Mouse (Mus musculus) adrenal gland, postnatal 4 days (tissue): ENCODE results near the gene Lgmn. TPM values are rescaled to one million over a fixed set of nuclear protein-coding genes. Genes with fewer than 3 reads are reported as not detected.

Source experiments
- DNase-seq, 2 experiments: peaks; one replicate each; pipeline ENCODE4 v3.0.0; 2021 to 2022; ENCODE audit warnings: low spot score in 2 of 2, mixed read lengths in 2 of 2
- total RNA-seq, 2 experiments: library from RNA; stranded (reverse); gene quantifications; 2 replicates each; pipeline ENCODE4 v1.2.3; 2021

Lgmn gene
- total RNA-seq, 2 experiments from 2014 or later = 135 to 146 TPM

DNA sequence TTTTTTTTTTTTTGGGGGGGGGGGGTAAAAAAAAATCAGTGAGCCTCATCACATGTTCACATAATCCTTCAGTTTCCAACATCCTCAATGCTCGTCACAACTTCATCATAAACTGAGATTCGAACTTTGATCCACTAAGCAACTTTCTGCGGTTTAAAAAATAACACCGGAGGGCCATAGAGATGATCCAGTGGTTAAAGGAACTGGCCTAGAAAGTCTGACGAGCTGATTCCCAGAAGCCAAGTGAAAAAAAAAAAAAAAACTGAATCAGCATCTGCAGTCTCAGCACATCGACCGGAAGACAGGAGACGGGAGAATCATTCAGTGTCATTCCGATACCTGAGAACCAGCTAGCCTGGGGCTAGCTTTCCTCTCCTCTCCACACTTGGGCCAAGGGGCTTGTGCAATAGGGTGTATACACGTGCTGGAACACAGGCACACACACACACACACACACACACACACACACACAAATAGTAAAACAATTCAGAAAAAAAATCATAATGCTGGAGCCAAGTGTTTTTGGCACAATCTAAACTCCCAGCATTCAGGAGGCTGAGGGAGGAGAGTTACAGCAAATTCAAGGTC lies 2.6 kb downstream of the Lgmn start:
- no peak for DNase-seq

- no peak for DNase-seq
Observed at GRCm38 (mm10) chr12:102434107-102434506, 5.5 kb downstream of the Lgmn start.

DNA sequence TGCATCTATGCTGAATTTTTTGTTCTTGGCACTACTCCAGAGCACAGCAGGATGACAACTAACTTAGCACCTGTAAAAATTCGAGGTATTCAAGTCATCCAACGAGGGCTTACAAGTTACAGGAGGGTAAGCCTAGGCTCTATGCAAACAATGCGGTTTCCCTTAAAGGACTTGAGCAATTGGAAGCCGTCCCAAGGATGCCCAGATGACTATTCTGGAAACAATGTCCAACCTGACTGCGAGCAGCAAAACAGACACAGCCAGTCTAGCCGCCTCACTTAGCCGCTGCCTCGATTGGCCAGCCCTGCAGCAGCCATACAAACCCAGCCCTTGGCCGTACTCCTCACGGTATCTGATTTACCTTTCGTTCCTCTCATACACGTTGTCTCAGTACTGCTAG lies 7.4 kb downstream of the Lgmn start:
- DNase-seq = no peak

DNA sequence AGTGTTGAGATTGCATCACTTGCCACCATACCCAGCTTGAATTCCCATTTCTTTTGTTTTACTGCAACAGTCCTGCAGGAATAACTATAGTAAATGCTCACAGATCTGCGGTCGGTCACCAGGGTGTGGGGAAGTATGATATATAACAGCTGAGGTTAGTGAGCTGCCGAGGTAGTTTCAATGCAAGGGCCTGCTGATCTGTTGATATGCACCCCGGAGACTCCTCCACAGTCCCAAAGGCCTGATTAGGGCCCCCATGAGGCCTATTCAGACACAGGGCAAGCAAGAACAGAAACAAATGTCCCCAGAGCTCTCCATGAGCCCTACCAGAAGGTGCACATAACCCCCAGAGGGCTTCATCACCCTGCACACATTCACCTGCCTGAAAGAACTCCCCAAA lies 9.4 kb downstream of the Lgmn start:
- no peak for DNase-seq

DNA sequence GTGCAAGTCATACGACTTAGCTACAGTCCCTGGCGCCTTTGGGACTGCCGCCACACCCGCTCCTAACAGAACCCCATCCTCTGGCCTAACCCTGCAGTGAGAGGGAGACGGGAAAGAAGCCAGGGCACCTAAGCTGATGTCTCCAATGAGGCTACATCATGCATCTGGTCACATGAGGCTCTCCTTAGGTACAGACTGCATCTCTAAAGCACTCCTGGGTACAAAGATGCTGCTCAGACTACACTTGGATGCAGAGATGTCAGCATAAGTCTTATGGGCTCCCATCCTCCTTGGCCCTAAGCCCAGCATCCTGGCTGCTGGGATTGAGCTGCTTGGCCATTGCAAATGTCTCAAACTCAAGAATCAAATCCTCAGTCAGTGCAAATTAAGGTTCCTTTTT lies 10.0 kb downstream of the Lgmn start:
- DNase-seq = no peak

DNA sequence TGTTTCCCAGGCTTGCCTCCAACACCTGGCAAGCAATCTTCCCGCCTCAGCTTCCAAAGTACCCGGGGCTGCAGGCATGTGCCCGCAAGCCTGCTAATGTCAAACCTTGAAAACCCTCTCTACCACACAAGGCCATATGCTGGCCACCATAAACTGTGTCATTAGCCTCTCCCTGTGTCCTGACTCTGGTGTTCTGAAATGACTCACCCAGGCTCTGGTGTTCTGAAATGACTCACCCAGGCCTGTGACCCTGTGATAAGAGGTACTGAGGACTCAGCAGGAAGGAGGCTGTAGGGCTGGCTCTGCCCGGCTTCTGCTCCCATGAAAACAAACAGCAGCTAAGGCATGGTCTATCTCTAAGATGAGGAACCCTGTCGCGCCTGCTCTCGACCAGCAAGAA lies 13.3 kb downstream of the Lgmn start:
- no peak for DNase-seq

DNA sequence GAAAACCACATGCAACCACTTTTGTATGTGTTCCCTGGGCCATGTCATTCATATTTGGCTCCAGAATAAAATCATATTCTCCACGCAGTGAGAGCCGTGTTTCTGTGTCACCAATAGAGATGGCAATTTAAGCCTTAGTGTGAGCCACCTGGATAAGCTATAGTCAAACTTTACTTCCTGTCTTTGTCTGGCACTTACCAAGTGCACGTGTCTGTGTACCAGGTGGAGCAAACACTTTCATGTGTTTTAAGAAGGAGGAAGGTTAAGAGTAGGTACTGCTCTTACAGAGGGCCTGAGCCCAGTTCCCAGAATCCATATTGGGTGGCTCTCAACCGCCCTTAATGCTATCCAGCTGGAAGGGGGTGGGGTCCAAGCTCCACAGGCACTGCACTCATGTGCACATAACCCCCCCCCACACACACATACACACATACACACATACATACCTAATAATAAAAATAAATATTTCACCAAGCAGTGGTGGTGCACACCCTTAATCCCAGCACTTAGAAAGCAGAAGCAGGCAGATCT lies 14.5 kb downstream of the Lgmn start:
- no peak for DNase-seq

- no peak for DNase-seq
Observed at GRCm38 (mm10) chr12:102424456-102424855, 15.2 kb downstream of the Lgmn start.

DNA sequence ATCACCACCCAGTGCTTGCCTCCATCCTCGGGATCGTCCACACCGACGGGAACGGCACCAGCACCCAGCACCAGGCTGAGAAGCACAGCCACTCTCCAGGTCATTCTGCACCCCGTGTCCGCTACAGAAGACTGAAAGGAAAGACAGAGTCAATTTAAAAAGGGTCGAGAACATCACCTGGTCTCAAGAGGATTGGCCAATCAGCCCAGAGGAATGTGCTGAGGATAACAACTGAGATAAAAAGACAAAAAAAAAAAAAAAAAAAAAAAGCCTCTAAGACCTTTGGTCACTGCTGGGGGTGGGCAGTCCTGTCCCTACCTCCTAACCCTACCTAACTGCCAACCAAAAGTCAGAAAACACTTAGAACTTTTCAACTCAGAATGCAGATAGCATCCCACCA lies 16.0 kb downstream of the Lgmn start:
- DNase-seq = no peak

- no peak for DNase-seq
Observed at GRCm38 (mm10) chr12:102422623-102423320, 16.8 kb downstream of the Lgmn start.

DNA sequence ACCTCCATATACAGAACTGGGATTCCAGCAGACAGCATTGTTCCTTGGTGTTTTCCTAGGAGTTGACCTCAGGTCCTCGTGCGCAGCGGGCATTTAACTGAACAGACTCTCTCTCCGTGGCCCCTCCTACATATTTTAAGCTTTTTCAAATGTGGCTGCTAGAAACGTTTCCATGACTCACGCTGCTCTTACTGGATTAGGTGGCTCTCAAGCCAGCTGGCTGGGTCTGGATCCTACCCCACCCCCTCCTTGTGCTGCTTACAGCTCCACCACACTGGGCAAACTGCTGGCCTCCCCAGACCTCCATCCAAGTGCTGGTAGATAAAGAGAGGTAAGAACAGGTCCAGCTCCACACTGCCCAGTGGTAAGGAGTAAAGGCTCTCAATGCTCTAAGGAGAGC lies 17.5 kb downstream of the Lgmn start:
- no peak for DNase-seq

GRCm38 (mm10) chr12:102420168-102420890 lies 19.3 kb downstream of the Lgmn start:
- DNase-seq = no peak

GRCm38 (mm10) chr12:102419544-102419943 lies 20.1 kb downstream of the Lgmn start:
- no peak for DNase-seq

- DNase-seq = no peak
Observed at GRCm38 (mm10) chr12:102417701-102418100, 21.9 kb downstream of the Lgmn start.

DNA sequence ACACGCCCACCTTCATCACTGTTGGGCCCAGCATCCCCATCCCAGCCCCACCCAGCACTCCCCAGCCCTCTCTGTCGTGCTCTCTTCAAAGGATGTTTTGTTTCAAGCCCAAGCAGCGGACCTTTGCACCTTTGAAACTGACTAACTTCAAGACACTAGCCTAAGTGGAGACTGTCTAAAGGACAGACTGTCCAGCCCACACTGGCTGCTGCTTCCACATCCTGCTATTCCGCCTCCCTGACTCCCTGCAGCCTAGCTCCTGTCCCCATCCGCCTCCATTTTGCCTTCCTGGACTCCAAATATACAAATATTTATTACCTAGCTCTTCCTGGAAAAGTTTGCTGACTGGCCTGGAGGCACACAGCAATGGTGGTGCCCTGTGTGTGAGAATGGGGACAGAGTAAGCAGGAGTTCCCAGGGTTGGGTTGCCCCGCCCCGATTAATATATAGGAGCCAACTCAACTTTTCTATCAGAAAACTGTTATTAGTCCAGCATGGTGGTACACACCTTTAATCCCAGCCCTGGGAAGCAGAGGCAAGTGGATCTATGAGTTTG lies 22.6 kb downstream of the Lgmn start:
- no peak for DNase-seq

DNA sequence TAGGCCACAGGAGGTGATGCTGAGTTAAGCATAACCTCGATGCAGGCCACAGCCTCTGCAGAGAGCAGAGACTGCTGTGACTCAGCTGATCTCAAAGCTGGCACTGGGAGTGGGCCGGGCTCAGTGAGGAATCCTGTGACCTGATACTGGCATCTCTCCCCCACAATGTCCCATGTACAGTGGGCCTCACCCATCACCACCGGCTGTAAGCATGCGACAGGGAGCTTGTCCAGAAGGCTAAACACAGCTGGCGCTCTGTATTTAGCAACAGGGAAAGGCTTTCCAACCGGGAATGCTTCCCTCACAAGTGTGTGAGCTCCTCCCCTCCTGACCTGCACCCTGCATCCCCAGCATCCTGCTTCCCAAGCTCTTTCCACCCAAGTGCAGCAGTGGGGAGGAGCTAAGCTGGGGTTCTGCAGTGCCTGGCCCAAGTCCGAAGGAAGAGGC lies 23.2 kb downstream of the Lgmn start:
- no peak for DNase-seq

DNA sequence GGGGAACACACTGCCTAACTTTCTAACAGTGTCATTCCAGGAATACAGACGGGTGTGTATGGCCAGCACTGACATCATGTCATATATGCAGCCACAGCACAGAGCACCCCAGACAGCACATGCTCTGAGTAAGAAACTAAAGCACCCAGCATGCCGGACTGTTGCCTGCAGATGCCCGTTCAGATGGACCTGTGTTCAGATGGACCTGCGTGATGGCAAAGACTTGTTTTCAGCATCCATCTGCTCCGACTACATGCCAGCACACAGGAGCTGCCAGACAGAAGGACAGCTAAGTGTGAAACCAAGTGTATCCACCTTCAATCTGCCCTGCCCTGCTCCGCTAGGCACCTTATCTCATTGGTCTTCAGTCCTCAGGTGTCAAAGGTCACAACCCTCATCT lies 24.9 kb downstream of the Lgmn start:
- no peak for DNase-seq

GRCm38 (mm10) chr12:102413171-102413570 lies 26.4 kb downstream of the Lgmn start:
- no peak for DNase-seq

GRCm38 (mm10) chr12:102398588-102398987 lies 41.0 kb downstream of the Lgmn start:
- no peak for DNase-seq

DNA sequence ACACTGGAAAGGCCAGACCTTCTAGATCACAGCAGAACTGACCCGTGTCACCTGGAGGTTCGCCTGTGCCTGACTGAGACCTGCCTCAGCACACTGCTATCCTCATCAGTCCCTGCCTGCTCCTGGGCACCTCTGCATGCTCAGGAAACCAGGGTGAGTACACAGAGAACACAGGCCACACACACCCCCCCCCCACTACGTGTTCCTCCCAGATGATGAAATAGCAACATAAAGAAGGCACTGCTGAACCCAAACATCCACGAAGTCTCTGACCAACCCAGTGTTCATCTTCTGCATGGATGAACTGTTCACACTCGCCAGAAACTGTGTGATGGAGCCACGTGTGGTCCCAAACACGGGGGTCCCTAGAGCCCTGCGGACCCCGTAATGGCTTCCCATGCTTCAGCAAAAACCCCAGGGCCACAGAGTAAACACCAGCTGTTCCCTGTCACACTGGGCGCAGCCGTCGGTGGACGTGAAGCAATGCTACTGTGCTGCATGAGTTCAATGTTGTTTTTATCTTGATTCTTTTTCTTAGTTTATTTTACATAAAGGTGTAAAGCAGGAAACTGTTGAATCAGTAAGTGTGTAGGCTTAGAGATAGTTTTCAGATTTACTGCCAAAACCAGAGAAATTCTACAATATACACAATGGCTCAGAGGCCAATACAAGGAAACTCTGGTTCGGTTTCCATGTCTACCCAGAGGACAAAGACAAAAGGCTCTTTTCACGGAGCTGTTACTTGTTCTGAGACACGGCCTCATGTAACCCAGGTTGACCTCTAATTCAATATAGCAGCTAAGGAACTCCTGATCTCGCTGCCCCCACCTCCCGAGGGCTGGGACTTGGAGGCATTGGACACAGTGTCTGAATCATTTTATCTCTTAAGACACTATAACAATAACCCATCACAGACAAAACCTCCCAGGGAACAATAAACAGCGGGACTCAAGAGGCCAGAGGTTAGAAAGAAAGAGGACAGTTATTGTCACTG lies 43.3 kb downstream of the Lgmn start:
- DNase-seq = no peak

- DNase-seq = no peak
Observed at GRCm38 (mm10) chr12:102395537-102395936, 44.1 kb downstream of the Lgmn start.
